Mouse (Mus musculus) erythroblast, embryonic 14.5 days (primary cell): Measurements from ENCODE around the gene Rps28.

Experiments
- GATA1 ChIP-seq: IDR thresholded peaks from 2 replicates; pipeline ENCODE4 v1.6.1; 2012; ENCODE audit warnings: low read length, inconsistent platforms, mixed read lengths
- TAL1 ChIP-seq: IDR thresholded peaks from 3 replicates; pipeline ENCODE4 v1.6.1; 2012; ENCODE audit warnings: low read length, inconsistent platforms, mixed read lengths

- no peak for TF ChIP-seq TAL1
- no peak for TF ChIP-seq GATA1
Observed at GRCm38 (mm10) chr17:33848139-33848538, 23.8 kb upstream of the Rps28 start.
